Mouse (Mus musculus): ENCODE measurements around the gene Misp. TPM values are rescaled to one million over a fixed set of nuclear protein-coding genes. Genes with fewer than 3 reads are reported as not detected.
A peak's percentile ranks its signal among the peaks of the same experiment; 100 is the strongest.

Gene Misp
- polyA plus RNA-seq, 1 experiment from 2014 or later, result 10.5 TPM

- H3K4me2 ChIP-seq (replicated peaks; ENCODE audit: low read depth, low read length), result 0 out of 2 replicates have a peak overlapping the region, but pooled peaks have one; percentile 61
- H3K36me3 ChIP-seq (ENCODE audit: insufficient read depth, low read length), result no peaks in the 10 kb centered on the region; the same call in 1 of the 2 replicates
- no peak overlapping the region for H3K4me3 ChIP-seq (ENCODE audit: low read depth, low read length)
- no peaks in the 10 kb centered on the region for H3K27me3 ChIP-seq (replicated peaks; ENCODE audit: insufficient read depth, low read length)
- ATAC-seq (no peak), DNase-seq (ENCODE audit: low spot score) (no peak)
- no peak overlapping the region for H3K9ac ChIP-seq (replicated peaks; ENCODE audit: low read depth)
- TF ChIP-seq CTCF (IDR thresholded peaks at IDR 0.05) (no peak), EP300 (IDR thresholded peaks at IDR 0.05) (no peak)
- H3K4me1 ChIP-seq (ENCODE audit: insufficient read depth, low read depth, low read length), result peaks cover 17% of the 10 kb centered on the region; the same call in 1 of the 2 replicates
- WGBS, result 17% methylated on average over 2 of the region's 2 CpGs
- H3K27ac ChIP-seq (ENCODE audit: low read length), result no peak overlapping the region
- no peaks in the 10 kb centered on the region for H3K9me3 ChIP-seq (ENCODE audit: low read length)
These were observed 41.6 kb upstream of the Misp start for GRCm38 (mm10) chr10:79779193-79779592.

- peak; percentile 89 for TF ChIP-seq CTCF (IDR thresholded peaks at IDR 0.05)
- TF ChIP-seq EP300 (IDR thresholded peaks at IDR 0.05), result no peak
- peak; percentile 98 for DNase-seq (ENCODE audit: low spot score)
- Histone ChIP-seq H3K4me3 (ENCODE audit: low read depth, low read length) (peak overlapping the region; percentile 31), H3K27me3 (replicated peaks; ENCODE audit: insufficient read depth, low read length) (no peaks in the 10 kb centered on the region), H3K4me1 (ENCODE audit: insufficient read depth, low read depth, low read length) (peaks cover 17% of the 10 kb centered on the region; the same call in 1 of the 2 replicates), H3K36me3 (ENCODE audit: insufficient read depth, low read length) (no peaks in the 10 kb centered on the region; the same call in 1 of the 2 replicates), H3K9ac (replicated peaks; ENCODE audit: low read depth) (no peak overlapping the region), H3K9me3 (ENCODE audit: low read length) (no peaks in the 10 kb centered on the region), H3K27ac (ENCODE audit: low read length) (peak overlapping the region; percentile 78), H3K4me2 (replicated peaks; ENCODE audit: low read depth, low read length) (peak overlapping the region; percentile 61)
- peak; percentile 88 for ATAC-seq
- WGBS, result 2% methylated on average over 55 of the region's 55 CpGs
These were observed 40.8 kb upstream of the Misp start for GRCm38 (mm10) chr10:79779784-79780663.

- WGBS, result under 1% methylated on average over 13 of the region's 13 CpGs
- Histone ChIP-seq H3K4me1 (ENCODE audit: insufficient read depth, low read depth, low read length) (peaks cover 17% of the 10 kb centered on the region; the same call in 1 of the 2 replicates), H3K9me3 (ENCODE audit: low read length) (no peaks in the 10 kb centered on the region), H3K27ac (ENCODE audit: low read length) (peak overlapping the region; percentile 78), H3K4me2 (replicated peaks; ENCODE audit: low read depth, low read length) (peak overlapping the region; percentile 61), H3K27me3 (replicated peaks; ENCODE audit: insufficient read depth, low read length) (no peaks in the 10 kb centered on the region), H3K4me3 (ENCODE audit: low read depth, low read length) (peak overlapping the region; percentile 31), H3K36me3 (ENCODE audit: insufficient read depth, low read length) (no peaks in the 10 kb centered on the region; the same call in 1 of the 2 replicates), H3K9ac (replicated peaks; ENCODE audit: low read depth) (no peak overlapping the region)
- DNase-seq (ENCODE audit: low spot score), result no peak
- no peak for ATAC-seq
- TF ChIP-seq EP300 (IDR thresholded peaks at IDR 0.05) (no peak), CTCF (IDR thresholded peaks at IDR 0.05) (no peak)
These were observed 40.1 kb upstream of the Misp start for GRCm38 (mm10) chr10:79780664-79781015.

- peak overlapping the region; percentile 61 for H3K4me2 ChIP-seq (replicated peaks; ENCODE audit: low read depth, low read length)
- ATAC-seq (no peak), DNase-seq (ENCODE audit: low spot score) (no peak)
- H3K27me3 ChIP-seq (replicated peaks; ENCODE audit: insufficient read depth, low read length), result no peaks in the 10 kb centered on the region
- H3K9me3 ChIP-seq (ENCODE audit: low read length), result no peaks in the 10 kb centered on the region
- H3K4me3 ChIP-seq (ENCODE audit: low read depth, low read length), result peak overlapping the region; percentile 31
- WGBS, result 27% methylated on average over 21 of the region's 21 CpGs
- TF ChIP-seq CTCF (IDR thresholded peaks at IDR 0.05) (no peak), EP300 (IDR thresholded peaks at IDR 0.05) (no peak)
- H3K4me1 ChIP-seq (ENCODE audit: insufficient read depth, low read depth, low read length), result peaks cover 17% of the 10 kb centered on the region; the same call in 1 of the 2 replicates
- peak overlapping the region; percentile 78 for H3K27ac ChIP-seq (ENCODE audit: low read length)
- no peak overlapping the region for H3K9ac ChIP-seq (replicated peaks; ENCODE audit: low read depth)
- H3K36me3 ChIP-seq (ENCODE audit: insufficient read depth, low read length), result no peaks in the 10 kb centered on the region; the same call in 1 of the 2 replicates
These were observed 39.6 kb upstream of the Misp start for GRCm38 (mm10) chr10:79781139-79781538.

- H3K27me3 ChIP-seq (replicated peaks; ENCODE audit: insufficient read depth, low read length), result no peaks in the 10 kb centered on the region
- no peak for ATAC-seq
- no peaks in the 10 kb centered on the region for H3K9me3 ChIP-seq (ENCODE audit: low read length)
- no peak overlapping the region for H3K4me2 ChIP-seq (replicated peaks; ENCODE audit: low read depth, low read length)
- no peaks in the 10 kb centered on the region; the same call in 1 of the 2 replicates for H3K36me3 ChIP-seq (ENCODE audit: insufficient read depth, low read length)
- H3K4me3 ChIP-seq (ENCODE audit: low read depth, low read length), result no peak overlapping the region
- no peak overlapping the region for H3K27ac ChIP-seq (ENCODE audit: low read length)
- WGBS, result 62% methylated on average over 5 of the region's 5 CpGs
- TF ChIP-seq EP300 (IDR thresholded peaks at IDR 0.05) (no peak), CTCF (IDR thresholded peaks at IDR 0.05) (no peak)
- DNase-seq (ENCODE audit: low spot score), result no peak
- peaks cover 17% of the 10 kb centered on the region; the same call in 1 of the 2 replicates for H3K4me1 ChIP-seq (ENCODE audit: insufficient read depth, low read depth, low read length)
- no peak overlapping the region for H3K9ac ChIP-seq (replicated peaks; ENCODE audit: low read depth)
These were observed 38.8 kb upstream of the Misp start for GRCm38 (mm10) chr10:79781956-79782355.

- peaks cover 9% of the 10 kb centered on the region; the same call in 1 of the 2 replicates for H3K4me1 ChIP-seq (ENCODE audit: insufficient read depth, low read depth, low read length)
- no peaks in the 10 kb centered on the region for H3K9me3 ChIP-seq (ENCODE audit: low read length)
- DNase-seq (ENCODE audit: low spot score) (no peak), ATAC-seq (no peak)
- 61% methylated on average over 7 of the region's 7 CpGs for WGBS
- H3K4me3 ChIP-seq (ENCODE audit: low read depth, low read length), result no peak overlapping the region
- no peak overlapping the region for H3K9ac ChIP-seq (replicated peaks; ENCODE audit: low read depth)
- no peak overlapping the region for H3K4me2 ChIP-seq (replicated peaks; ENCODE audit: low read depth, low read length)
- no peak for TF ChIP-seq EP300 (IDR thresholded peaks at IDR 0.05)
- peak; percentile 63 for TF ChIP-seq CTCF (IDR thresholded peaks at IDR 0.05)
- no peak overlapping the region for H3K27ac ChIP-seq (ENCODE audit: low read length)
- no peaks in the 10 kb centered on the region; the same call in 1 of the 2 replicates for H3K36me3 ChIP-seq (ENCODE audit: insufficient read depth, low read length)
- no peaks in the 10 kb centered on the region for H3K27me3 ChIP-seq (replicated peaks; ENCODE audit: insufficient read depth, low read length)
These were observed 37.7 kb upstream of the Misp start for GRCm38 (mm10) chr10:79783050-79783449.
